Mouse (Mus musculus) frontal cortex, postnatal 25 days (tissue): ENCODE data around the gene Ak7.
A peak's percentile ranks its signal among the peaks of the same experiment; 100 is the strongest.

Source experiments
- DNase-seq, 2 experiments: peaks; one replicate each; pipeline ENCODE4 v3.0.0; 2022; ENCODE audit warnings: low spot score in 2 of 2

Gene Ak7

GRCm38 (mm10) chr12:105727964-105728363 lies 22.2 kb downstream of the Ak7 start:
- peak in 1 of 2 experiments; percentile 19 for DNase-seq

DNA sequence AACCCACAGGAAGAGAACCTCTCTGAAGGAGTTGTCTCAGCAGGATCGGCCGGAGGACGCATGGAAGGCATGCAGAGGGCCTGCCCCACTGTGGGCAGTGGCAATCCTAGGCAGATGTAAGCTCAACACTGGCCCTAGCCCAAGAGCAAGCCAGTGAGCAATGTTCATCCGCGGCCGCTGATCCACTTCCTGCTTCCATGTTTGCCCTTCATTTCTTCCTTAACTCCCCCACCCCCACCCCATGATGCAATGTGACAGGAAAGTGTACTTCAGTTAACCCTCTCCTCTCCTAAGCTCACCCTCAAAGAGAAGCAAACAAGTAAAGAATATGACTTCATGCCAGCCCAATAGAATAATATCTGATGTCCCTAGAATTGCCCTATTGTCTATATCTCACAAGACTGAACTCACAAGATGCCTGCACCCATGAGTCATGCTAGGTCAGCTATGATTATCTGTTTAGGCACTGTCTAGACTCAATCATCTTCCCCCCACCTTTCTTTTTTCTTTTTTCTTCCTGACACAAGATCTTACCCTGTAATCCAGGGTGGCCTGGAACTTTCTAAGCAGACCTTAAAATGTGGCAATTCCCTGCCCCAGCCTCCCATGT lies 25.2 kb downstream of the Ak7 start:
- no peak for DNase-seq

DNA sequence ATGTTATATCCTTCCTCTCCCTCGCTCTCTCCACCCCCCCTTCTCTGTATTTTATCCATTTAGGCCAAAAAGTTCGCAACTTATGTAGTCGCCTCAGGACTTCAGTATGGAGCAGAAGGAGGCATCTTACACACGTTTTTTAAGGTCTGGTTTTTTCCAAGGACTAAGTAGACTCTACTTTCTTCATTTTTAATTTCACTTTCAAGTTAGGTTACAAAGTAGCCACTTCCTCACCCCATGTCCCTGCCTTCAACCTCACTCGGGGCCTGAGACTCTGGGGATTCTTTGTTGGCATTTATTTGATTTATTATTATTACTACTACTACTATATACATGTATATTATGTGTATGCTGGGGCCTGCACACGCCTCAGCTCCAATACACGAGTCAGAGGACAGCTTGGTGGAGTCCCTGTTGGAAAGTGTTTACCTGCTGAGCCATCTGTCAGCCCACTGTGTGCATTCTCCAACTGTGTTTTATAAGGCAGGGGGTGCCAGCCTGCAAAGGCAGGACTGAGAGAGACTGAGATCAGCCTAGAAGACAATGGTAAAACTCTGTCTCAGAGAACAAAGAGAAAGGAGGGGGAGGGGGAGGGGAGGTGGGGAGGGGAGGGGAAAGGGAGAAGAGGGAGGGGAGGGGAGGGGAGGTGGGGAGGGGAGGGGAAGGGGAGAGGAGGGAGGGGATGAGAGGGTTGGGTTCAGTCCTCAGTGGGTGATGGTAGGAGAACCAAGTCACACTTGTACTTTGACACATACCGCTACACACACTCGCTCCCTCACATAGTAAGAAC lies 27.8 kb downstream of the Ak7 start:
- DNase-seq = no peak

DNA sequence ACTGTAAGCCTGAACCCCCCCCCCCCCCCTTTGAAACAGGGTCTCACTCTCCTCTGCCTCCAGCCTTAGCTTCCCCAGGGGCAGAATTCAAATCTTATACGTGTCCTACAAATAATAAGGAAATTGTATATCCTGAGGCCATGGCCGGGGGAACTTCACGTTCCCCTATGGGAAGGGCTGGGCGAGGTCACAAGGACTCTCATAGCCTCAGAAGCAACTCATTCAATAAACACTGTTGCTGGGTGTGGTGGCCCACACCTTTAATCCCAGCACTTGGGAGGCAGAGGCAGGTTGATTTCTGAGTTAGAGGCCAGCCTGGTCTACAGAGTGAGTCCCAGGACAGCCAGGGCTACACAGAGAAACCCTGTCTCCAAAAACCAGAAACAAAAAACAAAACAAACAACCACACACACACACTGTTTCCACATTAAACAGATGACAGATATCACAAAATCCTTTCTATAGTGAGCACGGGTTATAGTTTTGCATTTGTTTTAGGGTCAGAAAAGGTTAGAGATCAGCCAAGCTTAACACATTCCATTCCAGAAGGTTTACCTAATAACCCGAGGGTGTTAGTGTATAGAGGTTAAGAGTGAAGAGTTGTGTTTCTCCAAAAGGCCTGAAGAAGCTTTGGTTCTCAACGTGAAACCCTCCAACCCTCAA lies 29.6 kb downstream of the Ak7 start:
- no peak for DNase-seq

DNA sequence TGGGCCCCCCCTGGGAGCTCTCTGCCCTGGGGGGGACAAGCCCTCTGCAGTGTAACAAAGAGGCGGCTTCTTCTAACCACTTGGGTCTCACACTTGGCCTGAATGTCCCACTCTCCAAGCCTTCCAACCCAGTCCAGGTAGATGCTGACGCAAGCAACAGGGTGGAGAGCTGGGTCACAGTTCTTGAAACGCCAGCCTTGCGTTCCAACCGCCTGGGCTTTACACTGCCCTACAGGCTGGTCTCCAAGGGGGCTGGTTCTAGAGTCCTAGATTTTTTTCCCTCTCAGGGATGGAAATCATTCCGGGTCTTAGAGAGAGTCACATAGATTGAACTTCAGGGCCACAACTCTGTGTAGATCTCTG lies 30.1 kb downstream of the Ak7 start:
- no peak for DNase-seq

DNA sequence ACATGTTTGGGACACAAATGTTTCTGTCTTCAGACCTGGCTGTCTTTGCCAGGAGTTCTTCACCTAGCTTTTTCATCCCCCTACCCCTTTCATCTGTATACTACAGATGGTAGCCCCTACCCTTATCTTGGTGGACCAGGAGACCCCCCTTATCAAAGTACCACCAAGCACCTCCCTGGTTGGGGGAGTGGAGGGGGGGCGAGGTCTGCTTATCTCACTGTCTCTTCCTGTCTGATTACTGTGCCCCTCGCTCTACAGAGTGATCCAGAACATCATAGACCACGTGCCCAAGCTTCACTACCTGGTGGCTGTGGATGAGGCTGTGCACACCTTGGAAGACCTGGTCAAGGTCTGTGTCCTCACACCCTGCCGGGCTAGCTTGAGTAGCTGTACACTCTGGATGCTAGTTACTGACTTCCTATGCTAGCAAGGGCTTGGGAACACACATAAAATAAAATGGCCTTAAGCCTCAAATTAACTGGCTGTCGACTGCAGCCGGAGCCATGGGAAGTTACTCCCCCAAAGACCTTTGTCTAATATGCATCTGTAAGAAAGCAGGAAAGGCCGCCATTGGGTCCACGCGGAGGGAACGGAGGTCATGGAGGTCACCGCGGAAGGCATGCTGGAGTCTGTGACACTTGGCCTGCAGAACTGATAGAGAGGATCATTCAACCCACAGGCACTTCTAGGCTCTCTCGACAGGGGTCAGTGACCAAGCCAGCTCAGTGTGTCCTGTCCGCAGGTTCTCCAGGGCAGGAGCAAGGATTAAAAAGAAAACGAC lies 32.7 kb downstream of the Ak7 start:
- DNase-seq = no peak

DNA sequence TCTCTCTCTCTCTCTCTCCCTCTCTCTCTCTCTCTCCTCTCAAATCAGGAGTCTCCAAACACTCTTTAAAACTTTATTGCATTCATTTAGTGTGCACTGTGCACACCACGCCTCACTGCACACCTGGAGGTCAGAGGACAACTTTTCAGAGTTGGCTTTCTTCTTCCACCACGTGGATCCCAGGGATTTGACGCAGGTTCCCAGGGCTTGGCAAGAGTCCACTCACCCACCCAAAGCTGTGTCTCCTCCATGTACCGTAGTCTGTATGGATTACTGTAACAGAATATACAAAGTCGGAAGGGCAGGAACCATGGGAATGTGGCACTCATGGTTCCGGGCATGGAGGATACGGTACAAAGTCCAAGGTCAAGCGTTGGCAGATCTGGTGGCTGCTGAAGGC lies 33.9 kb downstream of the Ak7 start:
- no peak for DNase-seq

DNA sequence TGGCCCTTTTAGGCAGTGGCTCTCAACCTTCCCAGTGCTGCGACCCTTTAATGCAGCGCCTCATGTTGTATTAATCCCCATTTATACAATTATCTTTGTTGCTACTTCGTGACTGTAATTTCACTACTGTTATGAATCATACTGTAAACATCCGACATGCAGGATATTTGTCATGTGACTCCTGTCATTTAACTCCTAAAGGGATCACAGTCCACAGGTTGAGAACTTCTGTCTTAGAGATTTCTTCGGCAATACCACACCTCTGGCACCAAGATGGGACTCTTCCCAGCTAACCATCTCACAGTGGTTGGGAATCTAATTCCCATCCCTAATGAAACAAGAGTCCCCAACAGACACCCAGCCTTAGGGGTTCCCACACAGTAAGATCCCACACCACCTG lies 42.3 kb downstream of the Ak7 start:
- no peak for DNase-seq

GRCm38 (mm10) chr12:105753813-105754212 lies 48.0 kb downstream of the Ak7 start:
- no peak for DNase-seq

DNA sequence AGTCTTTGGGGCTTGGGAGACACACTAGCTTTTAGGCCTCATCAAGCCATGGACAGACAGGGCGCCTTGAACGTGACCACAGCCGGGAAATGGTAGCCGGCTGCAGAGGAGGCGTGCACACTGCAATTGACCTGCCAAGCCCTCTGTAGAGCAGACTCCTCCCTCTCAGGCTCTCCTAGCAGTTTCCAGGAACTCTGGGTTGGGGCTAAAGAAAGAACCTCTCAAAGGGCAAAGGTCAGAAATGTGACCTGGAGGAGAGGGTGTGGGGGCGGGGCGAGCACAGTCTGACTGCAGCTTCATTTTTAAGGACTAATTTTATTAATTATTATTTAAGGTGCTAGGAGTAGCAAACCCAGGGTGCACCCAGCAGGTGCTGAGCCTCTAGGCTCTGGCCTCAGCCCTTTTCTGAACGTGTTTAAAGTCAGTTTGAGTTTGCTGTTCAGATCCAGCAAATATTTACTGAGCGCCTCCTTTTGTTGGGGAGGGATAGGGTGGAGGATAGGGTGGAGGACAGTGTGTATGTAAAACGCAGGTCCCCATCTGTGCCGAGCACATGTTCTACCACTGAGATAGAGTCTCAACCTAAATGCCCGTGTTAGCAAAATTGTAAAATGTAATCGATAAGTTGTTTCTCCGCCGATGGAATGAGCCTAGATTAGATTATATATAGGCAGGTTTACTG lies 52.2 kb downstream of the Ak7 start:
- no peak for DNase-seq

GRCm38 (mm10) chr12:105758911-105759310 lies 53.1 kb downstream of the Ak7 start:
- no peak for DNase-seq

- DNase-seq = no peak
Observed at GRCm38 (mm10) chr12:105759849-105760478, 54.2 kb downstream of the Ak7 start.

DNA sequence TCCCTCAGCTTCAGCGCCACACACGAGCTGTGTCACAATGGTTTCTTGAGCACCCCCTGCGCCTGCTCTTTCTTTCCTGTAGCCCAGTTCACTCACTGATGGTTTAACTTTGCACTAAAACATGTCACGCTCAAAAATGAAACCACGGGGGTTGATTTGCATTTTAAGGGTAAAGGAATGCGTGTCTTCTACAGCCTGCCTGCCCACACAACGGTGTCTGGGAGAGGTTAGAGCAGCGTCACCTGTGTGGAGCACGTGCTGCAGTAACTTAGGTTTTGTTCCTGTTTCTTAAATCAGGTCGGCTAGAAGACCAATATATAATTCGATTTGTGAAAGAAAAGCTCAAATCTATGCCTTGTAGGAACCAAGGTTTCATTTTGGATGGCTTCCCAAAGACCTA lies 55.4 kb downstream of the Ak7 start:
- no peak for DNase-seq

DNA sequence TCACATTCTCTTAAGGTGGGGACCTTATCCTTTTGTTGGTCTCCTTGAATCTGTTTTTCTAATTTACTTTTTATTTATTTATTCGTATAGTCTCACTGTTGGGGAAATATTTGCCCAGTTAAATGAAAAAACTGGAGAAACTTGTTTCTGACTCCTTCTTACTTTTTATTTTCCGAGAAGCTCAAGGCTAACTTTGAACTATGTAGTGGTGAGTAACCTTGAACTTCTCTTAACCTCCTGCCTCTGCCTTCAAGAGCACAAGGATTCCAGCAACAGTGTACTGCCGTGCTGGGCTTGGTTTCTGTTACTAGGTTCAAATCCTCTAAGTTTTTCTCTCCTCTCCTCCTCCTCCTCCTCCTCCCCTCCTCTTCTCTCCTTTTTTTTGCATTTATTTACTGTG lies 55.9 kb downstream of the Ak7 start:
- no peak for DNase-seq

DNA sequence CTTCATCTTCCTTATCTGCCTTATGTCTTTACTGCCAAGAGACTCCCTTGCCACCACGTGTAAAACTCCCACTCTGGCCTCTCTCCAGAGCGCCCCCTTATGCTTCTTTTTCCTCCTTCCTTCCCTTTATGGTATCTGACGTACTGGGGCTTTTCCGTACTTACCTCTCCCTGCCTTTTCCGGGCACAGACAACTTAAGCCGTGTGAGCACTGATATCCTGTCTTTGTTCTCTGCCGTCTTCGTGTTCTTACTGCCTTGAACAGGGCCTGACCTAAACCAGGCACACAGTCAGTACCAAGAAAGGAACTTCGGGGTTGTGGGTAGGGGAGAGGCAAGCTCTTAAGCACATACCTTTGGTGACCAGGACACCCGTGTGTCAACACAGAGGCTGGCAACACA lies 63.9 kb downstream of the Ak7 start:
- DNase-seq = no peak

GRCm38 (mm10) chr12:105774871-105775270 lies 69.1 kb downstream of the Ak7 start:
- DNase-seq = no peak

DNA sequence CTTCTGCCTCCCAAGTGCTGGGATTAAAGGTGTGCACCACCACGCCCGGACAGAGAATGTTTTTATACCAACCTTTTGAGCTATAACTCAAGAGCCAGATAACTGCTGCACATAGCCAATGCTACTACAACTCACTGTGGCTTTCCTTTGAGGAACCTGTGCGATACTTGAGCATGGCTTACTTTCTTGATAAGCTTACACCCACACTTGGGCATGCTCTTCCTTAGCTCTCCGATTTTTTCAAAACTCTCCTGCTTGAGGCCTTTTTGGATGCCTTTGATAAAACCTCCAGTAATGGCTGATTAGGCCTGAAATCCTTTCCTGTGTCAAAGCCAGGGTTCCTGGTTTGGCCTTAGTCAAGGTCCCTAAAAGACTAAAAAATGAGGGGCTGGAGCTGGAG lies 71.9 kb downstream of the Ak7 start:
- DNase-seq = no peak

DNA sequence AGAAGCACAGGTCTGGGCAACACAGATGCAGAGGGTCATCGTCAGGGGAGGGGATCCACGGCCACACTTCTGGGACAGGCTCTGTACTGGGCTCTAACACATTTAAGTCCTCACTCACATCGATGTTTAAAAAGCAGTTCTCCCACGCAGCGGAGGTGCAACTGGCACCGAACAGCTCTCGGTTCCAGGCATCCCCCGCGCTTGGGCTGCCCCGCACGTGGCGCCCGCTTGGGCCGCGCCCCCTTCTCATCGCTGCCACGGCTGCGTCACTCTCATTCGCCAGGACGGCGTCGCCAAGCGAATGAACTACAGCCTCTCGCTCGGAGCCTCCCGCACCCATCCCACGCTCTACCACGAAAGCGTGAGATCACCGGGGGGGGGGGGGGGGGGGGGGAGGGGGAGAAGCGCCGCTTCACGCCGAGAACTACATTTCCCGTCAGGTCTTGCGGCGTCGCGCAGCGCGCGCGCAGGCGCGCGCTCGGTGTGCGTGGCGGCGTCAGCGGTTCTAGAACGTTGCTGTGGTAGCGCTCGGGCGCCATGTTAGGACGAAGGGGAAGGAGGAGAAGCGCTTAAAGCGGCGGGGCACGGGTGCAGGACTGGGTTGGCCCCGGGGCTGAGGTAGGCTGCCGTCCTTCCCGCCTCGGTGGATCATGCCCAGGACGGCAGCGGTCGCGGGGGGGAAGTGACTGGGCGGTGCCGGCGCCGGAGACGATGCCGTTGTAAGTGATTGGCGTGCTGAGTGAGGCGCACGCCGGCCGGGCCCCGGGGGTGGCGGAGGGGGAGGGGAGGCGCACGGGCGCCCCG lies 78.6 kb downstream of the Ak7 start, which contains the start of gene Papola:
TSS of gene Papola (plus strand) at position 499 of the 804 bp plus-strand sequence.
- DNase-seq = peak; percentile 78 to 79

GRCm38 (mm10) chr12:105785000-105785774 lies 79.4 kb downstream of the Ak7 start:
- no peak for DNase-seq

DNA sequence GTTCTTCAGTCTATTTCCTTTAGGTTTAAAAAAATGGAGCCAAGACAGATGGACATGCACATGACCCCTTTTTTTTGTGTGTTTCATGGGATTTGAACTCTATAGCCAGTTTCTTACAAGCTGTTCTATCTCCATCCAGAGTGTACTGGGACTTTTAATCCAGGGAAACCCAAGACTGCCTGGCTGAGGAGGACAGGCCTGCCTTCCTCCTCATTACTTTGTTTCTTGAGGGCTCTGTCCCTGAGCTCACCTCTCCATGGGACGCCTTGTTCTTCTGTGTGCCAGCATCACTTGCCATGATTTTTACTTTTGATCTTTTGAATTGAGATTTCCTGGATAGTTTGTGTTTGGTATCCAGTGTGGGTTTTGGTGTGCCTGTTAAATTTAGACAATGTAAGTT lies 80.3 kb downstream of the Ak7 start:
- DNase-seq = no peak
